Mouse (Mus musculus) heart, postnatal 0 days (tissue): Measurements from ENCODE around the gene Btnl2.

Experiments
- CTCF ChIP-seq: IDR thresholded peaks from 2 replicates; pipeline ENCODE4 v1.5.1; 2016; ENCODE audit warnings: antibody characterized with exemption, control low read depth, low read depth
- EP300 ChIP-seq: IDR thresholded peaks from 2 replicates; pipeline ENCODE4 v1.6.1; 2016; ENCODE audit warnings: antibody characterized with exemption, low read depth

- no peak for TF ChIP-seq CTCF
- TF ChIP-seq EP300 = no peak
Measured at GRCm38 (mm10) chr17:34391507-34391906, 36.9 kb downstream of the Btnl2 start.
